Mouse (Mus musculus) neutrophil, adult 83 days (primary cell): ENCODE measurements around the gene Rhobtb1. TPM values are rescaled to one million over a fixed set of nuclear protein-coding genes. Genes with fewer than 3 reads are reported as not detected.

Source experiments
- total RNA-seq, 2 experiments: library from RNA; stranded (reverse); gene quantifications; one replicate each; pipeline ENCODE4 v1.2.4; 2023

The Rhobtb1 gene
- total RNA-seq = 1 to 10 TPM; 1.1 to 1.4 TPM

GRCm38 (mm10) chr10:69151045-69151444, at the start of gene Rhobtb1:
Gene Rhobtb1 (plus strand): TSS chr10:69151434.

GRCm38 (mm10) chr10:69212542-69213440, 61.6 kb downstream of the Rhobtb1 start, which contains the start of gene A930033H14Rik:
Gene A930033H14Rik (minus strand): TSS chr10:69213098.

Other genes starting within 250 kb of the Rhobtb1 start
- gene A930033H14Rik, start 61.7 kb downstream of the Rhobtb1 start, total RNA-seq = under 1 TPM; 0.18 to 0.39 TPM
- 10 to 100 TPM; 88.7 to 98.9 TPM for gene Cdk1, start 201.5 kb downstream of the Rhobtb1 start, total RNA-seq
- 1 to 10 TPM; 1.0 to 1.2 TPM for gene Ank3, start 247.3 kb downstream of the Rhobtb1 start, total RNA-seq